Mouse (Mus musculus) stomach, postnatal 0 days (tissue): ENCODE results near the gene Rnf220.

ENCODE experiments used
- CTCF ChIP-seq: IDR thresholded peaks from 2 replicates; pipeline ENCODE4 v1.5.1; 2016; ENCODE audit warnings: antibody characterized with exemption, low read depth, mild to moderate bottlenecking, moderate library complexity
- EP300 ChIP-seq: optimal IDR thresholded peaks from 2 replicates; pipeline ENCODE3; 2016; ENCODE audit warnings: antibody characterized with exemption

DNA sequence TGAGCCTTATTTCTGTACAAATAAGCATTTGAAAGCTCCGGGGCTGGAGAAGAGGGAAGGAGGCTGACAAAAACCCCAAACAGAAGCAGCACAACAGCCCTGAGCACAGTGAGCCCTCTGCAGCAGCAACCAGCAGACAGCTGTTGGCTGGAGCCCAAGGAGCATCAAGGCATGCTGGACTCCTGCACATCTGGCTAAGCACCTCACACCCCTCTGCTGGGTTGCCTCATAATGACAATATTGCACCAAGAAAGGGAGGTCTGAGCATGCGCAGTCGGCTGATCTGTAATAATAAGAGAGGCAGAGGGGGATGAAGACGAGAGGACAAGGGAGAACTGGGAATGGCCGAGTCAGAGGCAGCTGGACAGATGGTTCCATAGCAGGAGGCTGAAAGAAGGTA is 19.5 kb downstream of the Rnf220 start:
- TF ChIP-seq CTCF (no peak), EP300 (no peak)
